Comparison of ENCODE assay signal across 1 mouse cellular context in the genomic region with DNA sequence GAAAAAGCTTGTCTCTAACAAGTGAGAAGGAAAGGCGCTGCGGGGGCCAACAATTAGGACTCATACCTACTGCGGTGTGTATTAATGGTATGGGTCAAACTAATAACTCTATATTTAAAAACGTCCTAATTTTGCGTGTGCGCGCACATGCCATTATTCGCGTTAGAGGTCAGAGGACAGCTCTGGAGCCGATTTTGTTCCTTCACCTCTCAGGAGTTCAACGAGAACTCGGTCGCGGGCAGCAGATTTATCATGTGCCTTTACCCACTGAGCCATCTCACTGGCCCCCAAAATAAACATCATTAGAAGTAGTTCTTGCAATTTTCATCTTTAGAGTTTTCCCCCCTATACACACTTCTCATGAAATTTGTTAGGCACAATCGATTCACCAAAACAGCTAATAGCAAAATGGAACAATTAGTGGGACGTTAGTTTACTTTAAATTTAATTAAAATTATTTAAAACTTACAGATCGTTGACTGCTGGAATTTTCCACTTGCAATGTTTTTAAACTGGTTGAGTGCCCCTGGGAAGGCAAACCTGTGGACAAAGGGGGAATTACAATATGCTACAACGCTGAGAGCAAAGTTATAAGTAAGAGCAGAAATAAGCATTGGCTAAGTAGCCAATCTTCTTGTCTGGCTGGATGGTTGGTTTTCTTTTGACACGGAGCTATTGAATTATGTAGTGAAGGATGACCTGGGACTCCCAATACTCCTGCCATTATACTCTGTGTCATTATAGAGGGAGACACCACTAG.
TF ChIP-seq lines count a peak whose summit lies in the region.

No protein-coding gene starts in this region.

TF ChIP-seq in CH12.LX, 34 proteins besides CTCF, POLR2A, EP300 and RAD21:
- peak; percentile 27 for TF ChIP-seq SIN3A (IDR thresholded peaks at IDR 0.05; ENCODE audit: low read length)
- no peak for TF ChIP-seq MEF2A (IDR thresholded peaks at IDR 0.05; ENCODE audit: borderline replicate concordance, low read depth, low read length)
